Mouse (Mus musculus): ENCODE results near the gene Sord. TPM values are rescaled to one million over a fixed set of nuclear protein-coding genes. Genes with fewer than 3 reads are reported as not detected.
A peak's percentile ranks its signal among the peaks of the same experiment; 100 is the strongest.
"Not testable (repeated sequence)": the region's sequence is repeated elsewhere in the genome, so short reads cannot be mapped to it uniquely, and the experiment has no call there.

Gene Sord
- polyA plus RNA-seq (2012; rRNA removed): 15.3 and 21.9 TPM in 2 replicates

DNA sequence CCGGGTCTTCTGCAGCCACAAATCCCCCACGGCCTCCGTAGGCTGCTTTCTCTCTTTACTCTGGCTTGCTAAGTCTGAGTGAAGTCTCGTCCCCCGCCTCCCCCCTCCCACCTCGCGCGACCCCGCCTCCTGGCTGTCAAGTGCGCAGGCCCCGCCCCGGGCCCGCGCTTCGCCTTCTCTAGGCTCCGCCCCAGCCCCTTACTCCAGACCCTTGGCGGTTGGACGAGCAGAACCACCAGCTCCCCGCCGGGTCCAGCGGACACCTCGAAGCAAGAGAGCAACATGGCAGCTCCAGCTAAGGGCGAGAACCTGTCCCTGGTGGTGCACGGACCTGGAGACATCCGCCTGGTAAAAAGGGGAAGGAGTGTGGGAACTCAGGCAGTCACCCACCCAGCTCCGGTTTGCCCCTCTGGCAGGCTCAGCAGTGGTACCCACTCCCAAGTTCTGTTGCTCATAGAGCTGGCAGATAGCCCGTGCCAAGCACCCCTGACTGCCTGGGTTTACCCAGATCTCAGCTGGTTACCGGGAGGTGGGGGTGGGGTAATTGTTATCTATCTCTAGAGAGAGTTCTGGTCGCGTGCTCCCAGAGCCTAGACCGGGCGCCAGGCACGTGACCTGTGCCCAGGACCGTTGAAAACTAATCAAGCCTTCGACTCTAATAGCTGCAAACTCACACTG is at the start of gene Sord:
Gene Sord, plus strand, starts transcription at position 139 of the 678 bp plus-strand sequence.
- Histone ChIP-seq H3K4me3 (replicated peaks; ENCODE audit: extremely low read depth, low read depth, low read length) (peak within 1 kb of the TSS; percentile 85), H3K4me1 (ENCODE audit: control insufficient read depth, insufficient read depth, low read length) (no peaks in the 10 kb centered on the region; the same call in 1 of the 2 replicates)
- peak; percentile 64 for DNase-seq
- TF ChIP-seq POLR2A (IDR thresholded peaks at IDR 0.05; ENCODE audit: borderline replicate concordance, extremely low read depth, low read depth, low read length): peak; percentile 35; the same call in 1 of the 2 replicates
- TF ChIP-seq CTCF (IDR thresholded peaks at IDR 0.05; ENCODE audit: insufficient read depth, low read length): no peak
- 1% methylated on average over 35 of the region's 35 CpGs for WGBS

GRCm38 (mm10) chr2:122185086-122185485 is 49.5 kb upstream of the Sord start:
- no peak for DNase-seq
- no peak overlapping the region for H3K4me3 ChIP-seq (replicated peaks; ENCODE audit: extremely low read depth, low read depth, low read length)
- H3K4me1 ChIP-seq (ENCODE audit: control insufficient read depth, insufficient read depth, low read length): no peaks in the 10 kb centered on the region
- 72% methylated on average over 4 of the region's 4 CpGs for WGBS
- no peak for TF ChIP-seq POLR2A (IDR thresholded peaks at IDR 0.05; ENCODE audit: borderline replicate concordance, extremely low read depth, low read depth, low read length)
- no peak for TF ChIP-seq CTCF (IDR thresholded peaks at IDR 0.05; ENCODE audit: insufficient read depth, low read length)

GRCm38 (mm10) chr2:122186106-122186505 is 48.4 kb upstream of the Sord start, which contains the start of the genes Patl2 and Terb2:
Patl2 (minus strand) TSS chr2:122186189.
Terb2 (plus strand) TSS chr2:122186272.
- 77% methylated on average over 17 of the region's 17 CpGs for WGBS
- no peak within 1 kb of the TSS for H3K4me3 ChIP-seq (replicated peaks; ENCODE audit: extremely low read depth, low read depth, low read length)
- no peaks in the 10 kb centered on the region for H3K4me1 ChIP-seq (ENCODE audit: control insufficient read depth, insufficient read depth, low read length)
- TF ChIP-seq POLR2A (IDR thresholded peaks at IDR 0.05; ENCODE audit: borderline replicate concordance, extremely low read depth, low read depth, low read length) (no peak), CTCF (IDR thresholded peaks at IDR 0.05; ENCODE audit: insufficient read depth, low read length) (no peak)
- no peak for DNase-seq

DNA sequence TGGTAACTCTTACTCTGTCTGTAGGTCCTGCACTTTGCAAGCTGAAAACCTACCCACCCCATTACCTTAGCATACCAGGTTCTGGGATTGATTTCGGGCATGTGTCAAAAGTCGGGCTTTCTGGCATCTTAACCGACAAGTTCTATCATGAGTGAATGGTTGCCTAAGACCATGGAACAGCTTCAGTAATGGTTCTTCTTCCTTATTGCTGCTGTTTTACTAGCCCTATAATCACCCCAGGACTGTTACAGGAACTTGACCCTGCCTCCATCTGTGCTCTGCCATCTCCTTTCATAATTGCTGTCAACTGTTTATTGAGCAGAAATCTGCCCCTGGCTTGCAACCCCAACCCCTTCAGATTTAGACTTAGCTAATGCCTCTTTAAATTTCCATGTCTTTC is 47.8 kb upstream of the Sord start:
- no peak for DNase-seq
- no peak overlapping the region for H3K4me3 ChIP-seq (replicated peaks; ENCODE audit: extremely low read depth, low read depth, low read length)
- no peak for TF ChIP-seq CTCF (IDR thresholded peaks at IDR 0.05; ENCODE audit: insufficient read depth, low read length)
- no peak for TF ChIP-seq POLR2A (IDR thresholded peaks at IDR 0.05; ENCODE audit: borderline replicate concordance, extremely low read depth, low read depth, low read length)
- H3K4me1 ChIP-seq (ENCODE audit: control insufficient read depth, insufficient read depth, low read length): no peaks in the 10 kb centered on the region
- 91% methylated on average over 3 of the region's 3 CpGs for WGBS

DNA sequence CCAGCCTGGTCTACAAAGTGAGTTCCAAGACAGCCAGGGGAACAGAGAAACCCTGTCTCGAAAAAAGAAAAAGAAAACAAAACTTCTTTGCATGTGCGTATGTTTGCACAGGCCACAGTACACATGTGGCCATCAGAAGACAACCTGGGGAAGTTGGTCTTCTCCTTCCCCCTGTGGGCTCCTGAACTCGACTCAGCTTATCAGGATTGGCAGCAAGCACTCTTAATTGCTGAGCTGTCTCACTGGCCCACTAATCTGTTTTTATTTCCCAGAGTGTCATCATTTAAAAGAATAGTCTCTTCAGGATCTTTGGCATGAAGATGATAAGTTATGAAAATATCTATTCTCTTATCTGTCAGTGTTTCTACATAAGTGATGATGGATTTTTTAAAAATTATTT is 42.7 kb upstream of the Sord start:
- 67% methylated on average over 3 of the region's 3 CpGs for WGBS
- DNase-seq: no peak
- Histone ChIP-seq H3K4me3 (replicated peaks; ENCODE audit: extremely low read depth, low read depth, low read length) (no peak overlapping the region), H3K4me1 (ENCODE audit: control insufficient read depth, insufficient read depth, low read length) (no peaks in the 10 kb centered on the region)
- TF ChIP-seq POLR2A (IDR thresholded peaks at IDR 0.05; ENCODE audit: borderline replicate concordance, extremely low read depth, low read depth, low read length) (no peak), CTCF (IDR thresholded peaks at IDR 0.05; ENCODE audit: insufficient read depth, low read length) (no peak)

- no peak for TF ChIP-seq POLR2A (IDR thresholded peaks at IDR 0.05; ENCODE audit: borderline replicate concordance, extremely low read depth, low read depth, low read length)
- peak; percentile 37; the same call in 1 of the 2 replicates for TF ChIP-seq CTCF (IDR thresholded peaks at IDR 0.05; ENCODE audit: insufficient read depth, low read length)
- Histone ChIP-seq H3K4me1 (ENCODE audit: control insufficient read depth, insufficient read depth, low read length) (no peaks in the 10 kb centered on the region), H3K4me3 (replicated peaks; ENCODE audit: extremely low read depth, low read depth, low read length) (no peak overlapping the region)
- WGBS: 58% methylated on average over 1 of the region's 1 CpGs
- no peak for DNase-seq
Measured at GRCm38 (mm10) chr2:122194509-122194929, 40.0 kb upstream of the Sord start.

GRCm38 (mm10) chr2:122201501-122201900 is 33.0 kb upstream of the Sord start:
- TF ChIP-seq POLR2A (IDR thresholded peaks at IDR 0.05; ENCODE audit: borderline replicate concordance, extremely low read depth, low read depth, low read length): no peak
- no peak for TF ChIP-seq CTCF (IDR thresholded peaks at IDR 0.05; ENCODE audit: insufficient read depth, low read length)
- WGBS: 71% methylated on average over 1 of the region's 1 CpGs
- DNase-seq: no peak
- Histone ChIP-seq H3K4me3 (replicated peaks; ENCODE audit: extremely low read depth, low read depth, low read length) (no peak overlapping the region), H3K4me1 (ENCODE audit: control insufficient read depth, insufficient read depth, low read length) (no peaks in the 10 kb centered on the region)

GRCm38 (mm10) chr2:122206440-122207107 is 28.0 kb upstream of the Sord start:
- Histone ChIP-seq H3K4me3 (replicated peaks; ENCODE audit: extremely low read depth, low read depth, low read length) (no peak overlapping the region), H3K4me1 (ENCODE audit: control insufficient read depth, insufficient read depth, low read length) (no peaks in the 10 kb centered on the region)
- no peak for DNase-seq
- TF ChIP-seq POLR2A (IDR thresholded peaks at IDR 0.05; ENCODE audit: borderline replicate concordance, extremely low read depth, low read depth, low read length): no peak
- no peak for TF ChIP-seq CTCF (IDR thresholded peaks at IDR 0.05; ENCODE audit: insufficient read depth, low read length)
- WGBS: 53% methylated on average over 2 of the region's 2 CpGs

GRCm38 (mm10) chr2:122210534-122211228 is 23.9 kb upstream of the Sord start:
- DNase-seq: no peak
- 72% methylated on average over 3 of the region's 3 CpGs for WGBS
- H3K4me3 ChIP-seq (replicated peaks; ENCODE audit: extremely low read depth, low read depth, low read length): no peak overlapping the region
- H3K4me1 ChIP-seq (ENCODE audit: control insufficient read depth, insufficient read depth, low read length): no peaks in the 10 kb centered on the region
- no peak for TF ChIP-seq POLR2A (IDR thresholded peaks at IDR 0.05; ENCODE audit: borderline replicate concordance, extremely low read depth, low read depth, low read length)
- no peak for TF ChIP-seq CTCF (IDR thresholded peaks at IDR 0.05; ENCODE audit: insufficient read depth, low read length)

DNA sequence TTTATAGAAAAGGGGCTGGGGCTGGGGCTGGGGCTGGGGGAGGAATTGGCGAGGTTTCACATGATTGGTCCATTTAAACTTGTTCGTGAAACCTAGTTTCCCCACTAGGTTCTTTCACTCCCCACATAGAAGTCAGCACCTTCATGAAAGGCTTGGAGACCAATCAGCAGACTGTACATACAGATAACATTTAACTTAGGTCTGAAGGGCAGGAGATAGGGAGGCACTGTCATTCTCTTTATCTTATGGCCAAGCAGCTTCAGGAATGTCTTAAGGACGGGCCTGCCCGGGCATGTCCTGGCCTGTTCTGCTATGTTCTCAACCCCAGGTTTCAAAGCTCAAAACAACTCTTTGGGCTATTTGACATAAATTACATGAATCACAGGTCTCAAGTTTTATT is 17.5 kb upstream of the Sord start:
- WGBS: 86% methylated on average over 4 of the region's 4 CpGs

More for the DNA sequence above, 17.5 kb upstream of the Sord start:
- not testable (repeated sequence) for H3K4me3 ChIP-seq (replicated peaks; ENCODE audit: extremely low read depth, low read depth, low read length); DNase-seq; H3K4me1 ChIP-seq (ENCODE audit: control insufficient read depth, insufficient read depth, low read length)
